Mouse (Mus musculus) lung, embryonic 14.5 days (tissue): ENCODE data around the gene Zfp966. TPM values are rescaled to one million over a fixed set of nuclear protein-coding genes. Genes with fewer than 3 reads are reported as not detected.
"Not testable (repeated sequence)": the region's sequence is repeated elsewhere in the genome, so short reads cannot be mapped to it uniquely, and the experiment has no call there.

ENCODE experiments used
- ATAC-seq: fragments of 200-750 bp; cut with Nextera tagmentation; 2 replicates; pipeline ENCODE4 v1.8.0; 2017; ENCODE audit warnings: mild to moderate bottlenecking, moderate TSS enrichment, moderate library complexity; ENCODE audit not compliant: insufficient read depth
- DNase-seq: peaks from one replicate; pipeline ENCODE4 v3.0.0-alpha.2; 2015
- H3K27ac ChIP-seq: fragments of 300-500 bp; sonication (generic); 2 replicates; pipeline ENCODE4 v1.5.1; 2014; ENCODE audit warnings: low read depth, mild to moderate bottlenecking, moderate library complexity
- H3K27me3 ChIP-seq: fragments of 300-500 bp; sonication (generic); 2 replicates; pipeline ENCODE4 v1.6.1; 2014; ENCODE audit warnings: low read length, control low read depth; ENCODE audit not compliant: insufficient read depth
- H3K36me3 ChIP-seq: fragments of 300-500 bp; sonication (generic); 2 replicates; pipeline ENCODE4 v1.6.1; 2014; ENCODE audit warnings: control low read depth; ENCODE audit not compliant: insufficient read depth
- H3K4me1 ChIP-seq: fragments of 300-500 bp; sonication (generic); 2 replicates; pipeline ENCODE4 v1.6.1; 2014; ENCODE audit warnings: antibody characterized with exemption, control low read depth; ENCODE audit not compliant: insufficient read depth
- H3K4me2 ChIP-seq: fragments of 300-500 bp; sonication (generic); 2 replicates; pipeline ENCODE4 v1.6.1; 2014; ENCODE audit warnings: mild to moderate bottlenecking
- H3K4me3 ChIP-seq: fragments of 300-500 bp; sonication (generic); 2 replicates; pipeline ENCODE4 v1.5.1; 2014; ENCODE audit warnings: low read depth, low read length
- H3K9ac ChIP-seq: fragments of 300-500 bp; sonication (generic); 2 replicates; pipeline ENCODE4 v1.6.1; 2014
- H3K9me3 ChIP-seq: fragments of 300-500 bp; sonication (generic); 2 replicates; pipeline ENCODE4 v1.6.1; 2016; ENCODE audit warnings: low read depth, low read length, control low read depth
- WGBS: fragments of 180-500 bp; shearing (Covaris S2); extraction: QIAGEN DNeasy Blood & Tissue Kit; methylation state at CpG from one replicate; pipeline ENCODE4 v1.1.7; 2014; 5-methylcytosine and 5-hydroxymethylcytosine counted together
- polyA plus RNA-seq: library from polyadenylated mRNA; unstranded; fragments of >200 nt; fragmentation: Nextera tagmentation; extraction: Ambion mirVana; gene quantifications from 2 replicates; pipeline ENCODE4 v1.2.1, GENCODE M21; 2014

The Zfp966 gene
- 4.4 and 5.1 TPM in 2 replicates for polyA plus RNA-seq

DNA sequence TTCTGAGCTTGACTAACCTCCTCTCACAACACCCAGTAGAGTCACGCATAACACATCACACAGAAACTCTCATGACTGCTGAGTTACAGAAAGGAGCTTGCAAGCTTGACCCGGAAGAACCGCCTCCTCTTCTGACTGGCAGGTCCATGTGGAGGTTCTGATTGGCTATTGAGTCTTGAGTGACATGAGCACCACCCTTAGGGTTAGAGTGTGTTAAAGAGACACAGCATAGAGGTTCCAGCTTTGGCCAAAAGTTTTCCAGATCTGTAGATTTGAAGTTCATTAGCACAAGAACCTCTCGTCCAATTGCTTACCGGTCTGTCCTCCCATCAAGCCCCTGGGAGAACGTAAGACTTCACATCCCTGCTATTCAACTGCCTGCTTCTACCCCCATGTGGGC lies at the start of gene Zfp966:
Gene Zfp966, minus strand, starts transcription at position 101 of the 400 bp plus-strand sequence.
- H3K9ac ChIP-seq, H3K27me3 ChIP-seq, H3K4me1 ChIP-seq, H3K27ac ChIP-seq, H3K4me2 ChIP-seq, H3K9me3 ChIP-seq, H3K4me3 ChIP-seq, ATAC-seq, H3K36me3 ChIP-seq, DNase-seq: not testable (repeated sequence)
- no CpG with 5 or more reads among the region's 6 CpGs for WGBS

DNA sequence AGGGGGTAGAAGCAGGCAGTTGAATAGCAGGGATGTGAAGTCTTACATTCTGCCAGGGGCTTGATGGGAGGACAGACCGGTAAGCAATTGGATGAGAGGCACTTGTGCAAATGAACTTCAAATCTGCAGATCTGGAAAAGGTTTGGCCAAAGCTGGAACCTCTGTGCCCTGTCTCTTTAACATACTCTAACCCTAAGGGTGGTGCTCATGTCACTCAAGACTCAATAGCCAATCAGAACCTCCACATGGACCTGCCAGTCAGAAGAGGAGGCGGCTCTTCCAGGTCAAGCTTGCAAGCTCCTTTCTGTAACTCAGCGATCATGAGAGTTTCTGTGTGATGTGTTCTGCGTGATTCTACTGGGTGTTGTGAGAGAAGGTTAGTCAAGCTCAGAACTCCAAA lies 34.1 kb upstream of the Zfp966 start, which contains the start of gene Gm2026:
Gene Gm2026, plus strand, starts transcription at position 301 of the 400 bp plus-strand sequence.
- not testable (repeated sequence) for H3K9ac ChIP-seq
- no CpG with 5 or more reads among the region's 4 CpGs for WGBS

DNA sequence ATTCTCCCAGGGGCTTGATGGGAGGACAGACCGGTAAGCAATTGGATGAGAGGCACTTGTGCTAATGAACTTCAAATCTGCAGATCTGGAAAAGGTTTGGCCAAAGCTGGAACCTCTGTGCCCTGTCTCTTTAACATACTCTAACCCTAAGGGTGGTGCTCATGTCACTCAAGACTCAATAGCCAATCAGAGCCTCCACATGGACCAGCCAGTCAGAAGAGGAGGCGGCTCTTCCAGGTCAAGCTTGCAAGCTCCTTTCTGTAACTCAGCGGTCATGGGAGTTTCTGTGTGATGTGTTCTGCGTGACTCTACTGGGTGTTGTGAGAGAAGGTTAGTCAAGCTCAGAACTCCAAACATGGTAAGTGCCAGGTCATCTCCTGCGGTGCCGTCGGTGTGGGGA lies 61.9 kb downstream of the Zfp966 start, which contains the start of gene Gm6710:
Gene Gm6710, plus strand, starts transcription at position 196 of the 400 bp plus-strand sequence.
- not testable (repeated sequence) for H3K27me3 ChIP-seq, DNase-seq, H3K4me2 ChIP-seq, H3K4me1 ChIP-seq, H3K9me3 ChIP-seq, H3K36me3 ChIP-seq, H3K27ac ChIP-seq, H3K9ac ChIP-seq, ATAC-seq, H3K4me3 ChIP-seq
- WGBS = no CpG with 5 or more reads among the region's 7 CpGs

More for the DNA sequence above, 34.1 kb upstream of the Zfp966 start, which contains the start of gene Gm2026:
- H3K27ac ChIP-seq, H3K4me3 ChIP-seq, ATAC-seq, H3K4me2 ChIP-seq, H3K9me3 ChIP-seq, DNase-seq, H3K36me3 ChIP-seq, H3K4me1 ChIP-seq, H3K27me3 ChIP-seq: not testable (repeated sequence)

Other genes with a start within 250 kb of the Zfp966 start
- 27.8 and 34.1 TPM in 2 replicates for gene Zfp969, start 227.5 kb downstream of the Zfp966 start, polyA plus RNA-seq
- not detected in 2 replicates for gene Gm2007, start 189.6 kb downstream of the Zfp966 start, polyA plus RNA-seq
- gene Gm14288, start 130.0 kb downstream of the Zfp966 start, polyA plus RNA-seq = 1.1 and 1.4 TPM in 2 replicates
- gene Gm6710, start 61.9 kb downstream of the Zfp966 start, polyA plus RNA-seq = 23.4 and 26.0 TPM in 2 replicates
- gene Gm2026, start 34.2 kb upstream of the Zfp966 start, polyA plus RNA-seq = 27.4 and 34.1 TPM in 2 replicates
- gene Gm2004, start 218.7 kb upstream of the Zfp966 start, polyA plus RNA-seq = 2.4 and 4.2 TPM in 2 replicates